Mouse (Mus musculus) limb, embryonic 13.5 days (tissue): ENCODE results near the gene Tmem95. TPM values are rescaled to one million over a fixed set of nuclear protein-coding genes. Genes with fewer than 3 reads are reported as not detected.

ENCODE experiments used
- ATAC-seq: fragments of 200-750 bp; cut with Nextera tagmentation; 2 replicates; pipeline ENCODE4 v1.8.0; 2017; ENCODE audit warnings: low read depth, moderate number of reproducible peaks, moderate TSS enrichment; ENCODE audit not compliant: low FRiP score
- H3K27ac ChIP-seq: fragments of 300-500 bp; sonication (generic); 2 replicates; pipeline ENCODE4 v1.5.1; 2015; ENCODE audit warnings: inconsistent platforms, mild to moderate bottlenecking, moderate library complexity
- H3K27me3 ChIP-seq: fragments of 300-500 bp; sonication (generic); 2 replicates; pipeline ENCODE4 v1.6.1; 2015; ENCODE audit warnings: mild to moderate bottlenecking, inconsistent platforms
- H3K36me3 ChIP-seq: fragments of 300-500 bp; sonication (generic); 2 replicates; pipeline ENCODE4 v1.6.1; 2015; ENCODE audit warnings: inconsistent platforms, mild to moderate bottlenecking, moderate library complexity
- H3K4me1 ChIP-seq: fragments of 300-500 bp; sonication (generic); 2 replicates; pipeline ENCODE4 v1.6.1; 2015; ENCODE audit warnings: inconsistent platforms
- H3K4me2 ChIP-seq: fragments of 300-500 bp; sonication (generic); replicated peaks from 2 replicates; pipeline ENCODE4 v1.6.1; 2015; ENCODE audit warnings: inconsistent platforms, mild to moderate bottlenecking, moderate library complexity
- H3K4me3 ChIP-seq: fragments of 300-500 bp; sonication (generic); 2 replicates; pipeline ENCODE4 v1.5.1; 2015; ENCODE audit warnings: moderate library complexity, mild to moderate bottlenecking, inconsistent platforms
- H3K9ac ChIP-seq: fragments of 300-500 bp; sonication (generic); 2 replicates; pipeline ENCODE4 v1.6.1; 2015; ENCODE audit warnings: mild to moderate bottlenecking, inconsistent platforms
- H3K9me3 ChIP-seq: fragments of 300-500 bp; sonication (generic); 2 replicates; pipeline ENCODE4 v1.6.1; 2016; ENCODE audit warnings: inconsistent platforms
- WGBS: fragments of 180-500 bp; shearing (Covaris S2); methylation state at CpG from one replicate; pipeline ENCODE4 v1.1.7; 2015; 5-methylcytosine and 5-hydroxymethylcytosine counted together
- polyA plus RNA-seq: library from polyadenylated mRNA; unstranded; fragments of >200 nt; fragmentation: Nextera tagmentation; extraction: Ambion mirVana; gene quantifications from 2 replicates; pipeline ENCODE4 v1.2.1, GENCODE M21; 2015

Gene Tmem95
- polyA plus RNA-seq, 1 experiment from 2014 or later: 0.51 TPM

- H3K4me3 ChIP-seq: no peak overlapping the region
- no peak overlapping the region for H3K4me2 ChIP-seq
- ATAC-seq: no peak
- no peak overlapping the region; the same call in 1 of the 2 replicates for H3K9ac ChIP-seq
- H3K9me3 ChIP-seq: no peaks in the 10 kb centered on the region
- WGBS: 76% methylated on average over 9 of the region's 9 CpGs
- H3K27me3 ChIP-seq: no peaks in the 10 kb centered on the region
- no peak overlapping the region for H3K27ac ChIP-seq
- no peaks in the 10 kb centered on the region for H3K36me3 ChIP-seq
- H3K4me1 ChIP-seq: peaks cover 18% of the 10 kb centered on the region
Observed at GRCm38 (mm10) chr11:69884240-69884639, 6.4 kb upstream of the Tmem95 start.

GRCm38 (mm10) chr11:69883527-69884151, 5.8 kb upstream of the Tmem95 start:
- no peaks in the 10 kb centered on the region for H3K9me3 ChIP-seq
- no peak overlapping the region for H3K4me2 ChIP-seq
- no peak overlapping the region for H3K4me3 ChIP-seq
- no peak for ATAC-seq
- peaks cover 22% of the 10 kb centered on the region for H3K4me1 ChIP-seq
- no peaks in the 10 kb centered on the region for H3K27me3 ChIP-seq
- H3K36me3 ChIP-seq: no peaks in the 10 kb centered on the region
- WGBS: 81% methylated on average over 8 of the region's 8 CpGs
- H3K9ac ChIP-seq: no peak overlapping the region; the same call in 1 of the 2 replicates
- H3K27ac ChIP-seq: no peak overlapping the region

GRCm38 (mm10) chr11:69883066-69883465, 5.2 kb upstream of the Tmem95 start:
- H3K27me3 ChIP-seq: no peaks in the 10 kb centered on the region
- peaks cover 27% of the 10 kb centered on the region for H3K4me1 ChIP-seq
- ATAC-seq: no peak
- no peak overlapping the region for H3K4me3 ChIP-seq
- H3K9ac ChIP-seq: no peak overlapping the region
- H3K4me2 ChIP-seq: no peak overlapping the region
- WGBS: 59% methylated on average over 4 of the region's 4 CpGs
- no peaks in the 10 kb centered on the region for H3K36me3 ChIP-seq
- no peak overlapping the region for H3K27ac ChIP-seq
- no peaks in the 10 kb centered on the region for H3K9me3 ChIP-seq

- peaks cover 31% of the 10 kb centered on the region for H3K4me1 ChIP-seq
- peak overlapping the region; percentile 56 for H3K4me3 ChIP-seq
- no peak for ATAC-seq
- 60% methylated on average over 21 of the region's 21 CpGs for WGBS
- peak overlapping the region; percentile 88 for H3K27ac ChIP-seq
- H3K36me3 ChIP-seq: no peaks in the 10 kb centered on the region
- H3K4me2 ChIP-seq: peak overlapping the region; percentile 88
- no peaks in the 10 kb centered on the region for H3K27me3 ChIP-seq
- H3K9me3 ChIP-seq: no peaks in the 10 kb centered on the region
- peak overlapping the region; percentile 77 for H3K9ac ChIP-seq
Observed at GRCm38 (mm10) chr11:69881787-69882670, 4.2 kb upstream of the Tmem95 start.

- Histone ChIP-seq H3K27ac (peak within 1 kb of the TSS; percentile 88), H3K36me3 (no peaks in the 10 kb centered on the region), H3K27me3 (no peaks in the 10 kb centered on the region), H3K9me3 (no peaks in the 10 kb centered on the region), H3K4me1 (peaks cover 41% of the 10 kb centered on the region), H3K4me2 (peak within 1 kb of the TSS; percentile 88), H3K4me3 (peak within 1 kb of the TSS; percentile 56), H3K9ac (peak within 1 kb of the TSS; percentile 77)
- ATAC-seq: peak; percentile 88
- WGBS: under 1% methylated on average over 46 of the region's 46 CpGs
Observed at GRCm38 (mm10) chr11:69880853-69881603, 3.2 kb upstream of the Tmem95 start, which contains the start of gene Kctd11. TSS of gene Kctd11 (minus strand) at chr11:69881406.

- WGBS: under 1% methylated on average over 18 of the region's 18 CpGs
- peak overlapping the region; percentile 88 for H3K27ac ChIP-seq
- H3K9ac ChIP-seq: peak overlapping the region; percentile 77
- peaks cover 46% of the 10 kb centered on the region for H3K4me1 ChIP-seq
- H3K36me3 ChIP-seq: no peaks in the 10 kb centered on the region
- peak overlapping the region; percentile 88 for H3K4me2 ChIP-seq
- H3K27me3 ChIP-seq: no peaks in the 10 kb centered on the region
- no peaks in the 10 kb centered on the region for H3K9me3 ChIP-seq
- H3K4me3 ChIP-seq: peak overlapping the region; percentile 56
- peak; percentile 42 for ATAC-seq
Observed at GRCm38 (mm10) chr11:69880506-69880852, 2.7 kb upstream of the Tmem95 start.

- H3K27ac ChIP-seq: no peak overlapping the region
- H3K36me3 ChIP-seq: no peaks in the 10 kb centered on the region
- peak overlapping the region; percentile 56 for H3K4me3 ChIP-seq
- peaks cover 46% of the 10 kb centered on the region for H3K4me1 ChIP-seq
- ATAC-seq: no peak
- no peaks in the 10 kb centered on the region for H3K9me3 ChIP-seq
- H3K9ac ChIP-seq: peak overlapping the region; percentile 77
- 48% methylated on average over 15 of the region's 15 CpGs for WGBS
- no peaks in the 10 kb centered on the region for H3K27me3 ChIP-seq
- H3K4me2 ChIP-seq: peak overlapping the region; percentile 88
Observed at GRCm38 (mm10) chr11:69879711-69880110, 1.9 kb upstream of the Tmem95 start.

GRCm38 (mm10) chr11:69878952-69879351, 1.1 kb upstream of the Tmem95 start:
- WGBS: 89% methylated on average over 6 of the region's 6 CpGs
- H3K27ac ChIP-seq: no peak overlapping the region

GRCm38 (mm10) chr11:69878399-69878798, 581 bp upstream of the Tmem95 start:
- Histone ChIP-seq H3K4me2 (peak overlapping the region; percentile 88; the same call in 1 of the 2 replicates), H3K4me3 (no peak overlapping the region), H3K36me3 (no peaks in the 10 kb centered on the region), H3K4me1 (peaks cover 46% of the 10 kb centered on the region), H3K27me3 (no peaks in the 10 kb centered on the region), H3K9ac (no peak overlapping the region), H3K27ac (no peak overlapping the region), H3K9me3 (no peaks in the 10 kb centered on the region)
- ATAC-seq: no peak
- 82% methylated on average over 3 of the region's 3 CpGs for WGBS

More at GRCm38 (mm10) chr11:69878952-69879351, 1.1 kb upstream of the Tmem95 start:
- no peaks in the 10 kb centered on the region for H3K27me3 ChIP-seq
- peaks cover 46% of the 10 kb centered on the region for H3K4me1 ChIP-seq
- peak overlapping the region; percentile 88 for H3K4me2 ChIP-seq
- no peaks in the 10 kb centered on the region for H3K9me3 ChIP-seq
- H3K9ac ChIP-seq: peak overlapping the region; percentile 77
- ATAC-seq: no peak
- 0 out of 2 replicates have a peak overlapping the region, but pooled peaks have one; percentile 56 for H3K4me3 ChIP-seq
- no peaks in the 10 kb centered on the region for H3K36me3 ChIP-seq

- Histone ChIP-seq H3K4me3 (peak overlapping the region; percentile 21), H3K36me3 (no peaks in the 10 kb centered on the region), H3K27me3 (no peaks in the 10 kb centered on the region), H3K4me2 (peak overlapping the region; percentile 50), H3K9me3 (no peaks in the 10 kb centered on the region), H3K27ac (peak overlapping the region; percentile 65; the same call in 1 of the 2 replicates), H3K9ac (peak overlapping the region; percentile 46; the same call in 1 of the 2 replicates), H3K4me1 (peaks cover 43% of the 10 kb centered on the region)
- WGBS: 3% methylated on average over 12 of the region's 12 CpGs
- ATAC-seq: no peak
Observed at GRCm38 (mm10) chr11:69876867-69877266, 951 bp downstream of the Tmem95 start.

GRCm38 (mm10) chr11:69876186-69876585, 1.6 kb downstream of the Tmem95 start:
- H3K9me3 ChIP-seq: no peaks in the 10 kb centered on the region
- 54% methylated on average over 7 of the region's 7 CpGs for WGBS
- peaks cover 39% of the 10 kb centered on the region for H3K4me1 ChIP-seq
- H3K9ac ChIP-seq: 0 out of 2 replicates have a peak overlapping the region, but pooled peaks have one; percentile 20
- H3K4me2 ChIP-seq: no peak overlapping the region
- no peaks in the 10 kb centered on the region for H3K36me3 ChIP-seq
- H3K27ac ChIP-seq: peak overlapping the region; percentile 65; the same call in 1 of the 2 replicates
- H3K27me3 ChIP-seq: no peaks in the 10 kb centered on the region
- no peak for ATAC-seq
- no peak overlapping the region for H3K4me3 ChIP-seq
